Mouse (Mus musculus) granulocyte monocyte progenitor cell, adult 5-6 weeks (primary cell): ENCODE measurements around the gene Tspan12. TPM values are rescaled to one million over a fixed set of nuclear protein-coding genes. Genes with fewer than 3 reads are reported as not detected.

Source experiments
- ATAC-seq: replicated peaks from 2 replicates; pipeline ENCODE4 v1.8.0; 2016; ENCODE audit warnings: mild to moderate bottlenecking, moderate TSS enrichment, inconsistent platforms; ENCODE audit not compliant: poor library complexity, severe bottlenecking
- total RNA-seq, 2 experiments: library from RNA; stranded (forward) in 1 of 2; stranded (reverse) in 1 of 2; fragments of 200-712, 200-1000 nt in 1 of 2; fragments of >200 nt in 1 of 2; fragmentation: Nextera tagmentation in 1 of 2; gene quantifications; 2 replicates each; pipeline ENCODE4 v1.2.3; 2014 to 2017

Gene Tspan12
- total RNA-seq, 2 experiments from 2014 or later = not detected

- ATAC-seq = no peak
Measured at GRCm38 (mm10) chr6:21787757-21788156, 64.6 kb downstream of the Tspan12 start.

GRCm38 (mm10) chr6:21787274-21787673, 65.0 kb downstream of the Tspan12 start:
- no peak for ATAC-seq

- no peak for ATAC-seq
Measured at GRCm38 (mm10) chr6:21774213-21774916, 78.0 kb downstream of the Tspan12 start.

- ATAC-seq = no peak
Measured at GRCm38 (mm10) chr6:21769447-21769809, 82.9 kb downstream of the Tspan12 start.

GRCm38 (mm10) chr6:21768745-21769446, 83.4 kb downstream of the Tspan12 start:
- no peak for ATAC-seq

- ATAC-seq = no peak
Measured at GRCm38 (mm10) chr6:21767787-21768221, 84.5 kb downstream of the Tspan12 start.

- ATAC-seq = no peak
Measured at GRCm38 (mm10) chr6:21747536-21747935, 104.8 kb downstream of the Tspan12 start.

- ATAC-seq = no peak
Measured at GRCm38 (mm10) chr6:21744615-21745266, 107.6 kb downstream of the Tspan12 start.

GRCm38 (mm10) chr6:21740606-21741005, 111.7 kb downstream of the Tspan12 start:
- no peak for ATAC-seq

GRCm38 (mm10) chr6:21722238-21722637, 130.1 kb downstream of the Tspan12 start:
- no peak for ATAC-seq

Other genes starting within 250 kb of the Tspan12 start
- 26.8 and 29.8 TPM in 2 replicates for gene Ing3, start 97.1 kb upstream of the Tspan12 start, total RNA-seq (2014; fragmentation: Nextera tagmentation)
- gene Ing3, start 97.1 kb upstream of the Tspan12 start, total RNA-seq (2017) = 35.6 and 42.3 TPM in 2 replicates
- gene Cped1, start 133.4 kb upstream of the Tspan12 start, total RNA-seq (2014; fragmentation: Nextera tagmentation) = 1.3 and 2.1 TPM in 2 replicates
- gene Cped1, start 133.4 kb upstream of the Tspan12 start, total RNA-seq (2017) = 0.60 and 0.72 TPM in 2 replicates